Mouse (Mus musculus) thymus, postnatal 10 days (tissue): ENCODE data around the gene Zfp575.
A peak's percentile ranks its signal among the peaks of the same experiment; 100 is the strongest.

Experiments
- DNase-seq, 2 experiments: peaks; one replicate each; pipeline ENCODE4 v3.0.0; 2021; ENCODE audit warnings: low spot score in 2 of 2

Zfp575 gene

GRCm38 (mm10) chr7:24605561-24605960 lies 18.1 kb upstream of the Zfp575 start:
- DNase-seq, result no peak

- DNase-seq, result peak; percentile 86 to 99
Observed at GRCm38 (mm10) chr7:24600941-24601597, 13.6 kb upstream of the Zfp575 start.

- DNase-seq, result no peak
Observed at GRCm38 (mm10) chr7:24599211-24600067, 12.0 kb upstream of the Zfp575 start.

GRCm38 (mm10) chr7:24598121-24598520 lies 10.7 kb upstream of the Zfp575 start:
- DNase-seq, result no peak

GRCm38 (mm10) chr7:24595464-24595863 lies 8.0 kb upstream of the Zfp575 start:
- no peak for DNase-seq

GRCm38 (mm10) chr7:24594309-24594803 lies 6.9 kb upstream of the Zfp575 start:
- DNase-seq, result no peak

- DNase-seq, result peak; percentile 62 to 72
Observed at GRCm38 (mm10) chr7:24593621-24594308, 6.3 kb upstream of the Zfp575 start.

- DNase-seq, result no peak
Observed at GRCm38 (mm10) chr7:24592781-24593180, 5.3 kb upstream of the Zfp575 start.

GRCm38 (mm10) chr7:24592163-24592562 lies 4.7 kb upstream of the Zfp575 start:
- no peak for DNase-seq

- DNase-seq, result no peak
Observed at GRCm38 (mm10) chr7:24591735-24592134, 4.3 kb upstream of the Zfp575 start.

GRCm38 (mm10) chr7:24588336-24588735 lies 895 bp upstream of the Zfp575 start:
- no peak for DNase-seq

- DNase-seq, result no peak
Observed at GRCm38 (mm10) chr7:24586828-24587227, 613 bp downstream of the Zfp575 start.

GRCm38 (mm10) chr7:24585995-24586394 lies 1.4 kb downstream of the Zfp575 start:
- no peak for DNase-seq

GRCm38 (mm10) chr7:24584876-24585275 lies 2.6 kb downstream of the Zfp575 start:
- no peak for DNase-seq

- no peak for DNase-seq
Observed at GRCm38 (mm10) chr7:24577811-24578210, 9.6 kb downstream of the Zfp575 start.

GRCm38 (mm10) chr7:24574224-24574796 lies 13.1 kb downstream of the Zfp575 start:
- no peak for DNase-seq

GRCm38 (mm10) chr7:24572455-24572854 lies 15.0 kb downstream of the Zfp575 start:
- no peak for DNase-seq

GRCm38 (mm10) chr7:24571071-24571470 lies 16.4 kb downstream of the Zfp575 start:
- no peak for DNase-seq

- DNase-seq, result no peak
Observed at GRCm38 (mm10) chr7:24568512-24568911, 18.9 kb downstream of the Zfp575 start.

GRCm38 (mm10) chr7:24566206-24566605 lies 21.2 kb downstream of the Zfp575 start:
- DNase-seq, result no peak

GRCm38 (mm10) chr7:24565627-24566026 lies 21.8 kb downstream of the Zfp575 start:
- DNase-seq, result no peak
